Mouse (Mus musculus): Measurements from ENCODE around the gene Ppih.
"Not testable (repeated sequence)": the region's sequence is repeated elsewhere in the genome, so short reads cannot be mapped to it uniquely, and the experiment has no call there.

The Ppih gene

DNA sequence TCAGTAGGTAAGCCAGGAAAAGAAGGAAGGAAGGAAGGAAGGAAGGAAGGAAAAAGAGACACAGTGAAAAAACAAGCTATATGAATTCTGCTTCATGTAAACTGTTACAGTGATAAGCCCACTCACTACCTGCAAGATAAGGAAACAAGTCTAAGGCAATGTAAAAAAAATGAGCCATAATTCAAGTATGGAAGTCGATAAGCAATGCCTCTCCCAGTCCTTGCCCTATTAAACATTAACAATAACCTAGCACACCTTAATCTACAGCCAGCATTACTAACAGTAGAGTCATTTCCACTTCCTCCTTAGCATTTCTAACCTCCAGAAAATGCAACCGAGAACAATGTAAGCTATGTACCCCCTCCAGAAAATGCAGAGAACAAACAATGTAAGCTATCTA, 35.0 kb downstream of the Ppih start:
- no peak for DNase-seq

DNA sequence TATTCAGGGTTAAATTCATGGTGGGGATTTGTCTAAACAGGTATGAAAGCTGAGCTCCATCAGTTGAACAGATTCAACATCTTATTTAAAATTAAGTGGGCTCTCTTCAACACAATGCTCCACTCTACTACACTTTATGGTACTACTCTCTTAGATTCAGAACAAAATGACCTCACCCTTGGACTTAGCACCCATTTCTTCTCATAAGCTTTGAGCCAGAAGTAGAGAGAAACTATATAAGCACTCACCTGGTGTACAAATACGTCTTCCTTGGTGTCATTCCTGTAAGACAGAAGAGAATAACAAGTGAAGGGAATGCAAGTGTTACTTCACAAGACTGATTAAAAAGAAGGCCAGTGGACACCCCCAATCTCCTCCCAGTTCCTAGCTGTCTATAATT, 35.5 kb downstream of the Ppih start:
- DNase-seq, result no peak

DNA sequence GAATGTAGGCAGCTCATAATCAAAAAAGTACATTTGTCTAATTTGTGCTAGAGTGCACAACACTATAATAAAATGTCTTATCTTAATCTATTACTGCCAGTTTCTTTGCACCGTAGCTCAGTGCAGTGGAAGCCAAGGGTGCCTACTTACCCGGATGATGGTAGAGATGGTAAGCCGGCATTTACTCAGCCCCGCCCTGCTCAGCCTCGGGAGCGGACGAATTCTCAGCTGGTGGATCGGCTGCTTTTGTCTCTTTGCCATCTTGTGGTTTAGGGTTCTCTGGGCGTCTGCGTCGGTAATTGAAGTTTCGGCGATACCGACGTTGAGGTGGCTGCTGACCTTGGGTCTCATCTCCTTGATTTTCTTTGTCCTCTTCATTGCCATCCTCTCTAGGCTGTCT, 41.6 kb downstream of the Ppih start:
- not testable (repeated sequence) for DNase-seq

DNA sequence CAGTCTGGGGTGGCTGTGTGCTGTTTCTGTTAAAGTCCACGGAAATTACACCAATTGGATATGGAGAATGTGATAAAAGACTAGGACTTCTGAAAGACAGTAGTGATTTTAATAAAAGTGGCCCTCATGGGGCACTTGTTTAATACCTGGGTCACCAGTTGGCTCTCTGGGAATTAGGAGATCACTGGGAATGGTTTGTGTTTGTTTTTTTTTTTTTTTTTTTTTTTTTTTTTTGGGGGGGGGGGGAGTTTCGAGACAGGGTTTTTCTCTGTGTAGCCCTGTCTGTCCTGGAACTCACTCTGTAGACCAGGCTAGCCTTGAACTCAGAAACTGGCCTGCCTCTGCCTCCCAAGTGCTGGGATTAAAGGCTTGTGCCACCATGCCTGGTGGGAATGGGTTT, 44.6 kb downstream of the Ppih start:
- no peak for DNase-seq

DNA sequence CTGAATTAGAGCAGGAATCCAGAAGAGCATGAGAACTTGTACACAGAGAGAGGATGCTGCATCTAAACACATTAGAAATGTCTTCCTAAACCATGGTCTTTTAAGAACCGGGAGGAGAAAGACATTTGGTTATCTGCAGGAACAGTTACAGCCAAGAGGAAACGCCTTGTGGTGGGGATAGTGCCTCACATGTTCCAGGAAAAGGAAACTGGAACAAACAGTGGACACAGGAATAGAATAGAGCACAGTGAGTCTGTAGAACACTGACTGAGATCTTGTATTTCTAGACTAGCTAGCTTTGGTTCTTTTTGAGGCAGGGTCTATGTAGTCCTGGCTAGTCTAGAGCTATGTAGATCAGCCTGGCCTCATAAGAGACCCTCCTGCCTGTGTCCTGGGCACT, 45.1 kb downstream of the Ppih start:
- DNase-seq, result no peak

DNA sequence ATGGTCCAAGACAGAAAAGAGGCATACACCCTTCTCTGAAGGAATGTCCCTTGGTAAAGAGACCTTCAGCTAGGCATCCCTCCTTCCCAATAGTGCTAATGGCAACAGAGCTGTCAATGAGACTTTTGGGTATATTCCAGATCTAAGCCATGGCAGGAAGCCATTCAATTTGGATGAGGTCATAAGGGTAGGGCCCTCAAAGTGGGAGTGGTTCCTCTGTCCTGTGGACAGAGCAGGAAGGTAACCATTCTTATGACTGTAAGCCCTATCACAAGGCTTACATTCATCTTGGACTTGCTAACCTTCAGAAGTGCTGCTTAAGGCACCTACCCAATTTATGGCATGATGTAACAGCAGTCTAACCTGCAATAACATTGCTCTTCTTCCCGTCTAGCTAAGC, 45.7 kb downstream of the Ppih start:
- DNase-seq, result no peak

DNA sequence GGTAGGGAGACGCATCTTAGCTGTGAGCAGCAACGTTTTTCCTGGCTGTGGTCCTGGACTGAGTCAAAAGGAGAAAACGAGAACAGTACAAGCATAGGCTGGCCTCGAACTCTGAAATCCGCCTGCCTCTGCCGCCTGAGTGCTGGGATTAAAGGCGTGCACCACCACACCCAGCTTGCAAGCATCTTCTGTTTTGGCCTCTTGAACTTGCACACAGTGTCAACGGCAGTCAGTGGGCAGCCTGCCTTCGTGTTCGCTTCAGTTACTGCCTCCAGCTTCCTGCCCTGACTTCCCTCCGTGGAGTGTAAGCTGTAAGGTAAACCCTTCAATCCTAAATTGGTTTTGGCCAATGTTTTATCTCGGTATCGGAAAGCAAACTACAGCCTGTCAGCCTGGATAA, 53.7 kb downstream of the Ppih start:
- no peak for DNase-seq

DNA sequence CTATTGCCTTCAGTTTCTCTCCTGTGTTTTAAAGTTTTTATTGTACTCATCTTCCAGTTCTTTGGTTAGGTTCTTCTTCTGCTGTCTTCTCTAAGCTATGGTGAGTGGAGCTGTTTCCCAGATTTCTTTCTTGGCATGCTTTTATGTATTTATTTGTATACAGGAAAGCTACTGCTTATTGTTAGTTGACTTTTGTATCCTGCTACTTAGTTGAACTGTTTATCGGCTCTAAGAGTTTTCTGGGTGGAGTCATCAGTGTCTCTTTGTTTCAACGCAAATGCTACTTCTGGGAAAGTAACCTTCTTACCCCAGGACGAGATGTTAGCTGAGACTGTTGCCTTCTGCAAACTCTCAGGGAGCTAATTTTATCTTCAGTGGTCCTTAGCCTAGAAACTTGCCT, 56.9 kb downstream of the Ppih start:
- DNase-seq, result no peak

DNA sequence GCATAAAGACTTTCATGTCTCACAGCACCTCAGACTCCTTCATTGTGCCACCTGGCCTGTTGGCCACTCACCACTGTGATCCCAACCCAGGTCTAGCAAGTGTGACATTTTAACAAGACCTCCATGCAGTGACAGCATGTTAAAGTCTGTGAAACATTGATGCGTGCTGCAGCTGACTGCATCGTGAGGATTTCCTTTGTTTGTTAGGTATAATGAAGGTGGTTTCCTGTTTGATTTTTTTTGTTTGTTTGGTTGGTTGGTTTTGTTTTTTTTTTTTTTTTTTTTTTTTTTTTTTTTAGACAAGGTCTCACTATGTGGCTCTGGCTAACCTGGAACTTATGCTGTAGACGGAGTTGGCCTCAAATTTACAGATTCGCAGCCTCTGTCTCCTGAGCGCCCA, 57.9 kb downstream of the Ppih start:
- no peak for DNase-seq

DNA sequence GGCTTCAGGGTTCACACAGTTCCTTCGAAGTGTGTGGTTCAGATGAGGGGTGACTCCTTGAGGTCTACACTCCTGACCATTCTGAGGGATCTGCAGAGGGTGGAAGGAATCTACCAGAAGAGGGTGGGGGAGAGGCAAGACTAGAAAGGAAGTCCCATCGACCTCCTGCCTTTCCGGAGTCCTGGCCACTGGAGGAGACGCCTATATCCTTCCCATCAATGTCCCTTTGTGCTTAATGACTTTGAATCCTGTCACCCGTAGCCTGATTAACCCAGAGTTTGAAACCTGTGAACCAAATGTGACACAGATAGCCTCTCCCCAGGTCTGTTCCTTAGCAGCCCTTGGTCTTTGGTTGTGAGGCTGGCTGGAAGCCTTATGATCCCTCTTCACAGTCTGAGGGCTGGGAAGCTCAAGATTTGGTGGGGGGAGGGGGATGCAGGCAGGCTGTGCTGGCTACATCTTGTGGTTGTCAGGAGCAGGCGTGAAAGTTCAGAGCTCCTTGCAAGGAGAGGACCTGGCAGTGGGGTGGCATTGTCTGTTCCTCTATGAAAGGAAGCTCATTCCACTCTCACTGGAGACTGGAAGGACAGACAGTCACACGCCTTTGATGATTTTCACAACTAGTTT, 59.1 kb downstream of the Ppih start:
- no peak for DNase-seq

DNA sequence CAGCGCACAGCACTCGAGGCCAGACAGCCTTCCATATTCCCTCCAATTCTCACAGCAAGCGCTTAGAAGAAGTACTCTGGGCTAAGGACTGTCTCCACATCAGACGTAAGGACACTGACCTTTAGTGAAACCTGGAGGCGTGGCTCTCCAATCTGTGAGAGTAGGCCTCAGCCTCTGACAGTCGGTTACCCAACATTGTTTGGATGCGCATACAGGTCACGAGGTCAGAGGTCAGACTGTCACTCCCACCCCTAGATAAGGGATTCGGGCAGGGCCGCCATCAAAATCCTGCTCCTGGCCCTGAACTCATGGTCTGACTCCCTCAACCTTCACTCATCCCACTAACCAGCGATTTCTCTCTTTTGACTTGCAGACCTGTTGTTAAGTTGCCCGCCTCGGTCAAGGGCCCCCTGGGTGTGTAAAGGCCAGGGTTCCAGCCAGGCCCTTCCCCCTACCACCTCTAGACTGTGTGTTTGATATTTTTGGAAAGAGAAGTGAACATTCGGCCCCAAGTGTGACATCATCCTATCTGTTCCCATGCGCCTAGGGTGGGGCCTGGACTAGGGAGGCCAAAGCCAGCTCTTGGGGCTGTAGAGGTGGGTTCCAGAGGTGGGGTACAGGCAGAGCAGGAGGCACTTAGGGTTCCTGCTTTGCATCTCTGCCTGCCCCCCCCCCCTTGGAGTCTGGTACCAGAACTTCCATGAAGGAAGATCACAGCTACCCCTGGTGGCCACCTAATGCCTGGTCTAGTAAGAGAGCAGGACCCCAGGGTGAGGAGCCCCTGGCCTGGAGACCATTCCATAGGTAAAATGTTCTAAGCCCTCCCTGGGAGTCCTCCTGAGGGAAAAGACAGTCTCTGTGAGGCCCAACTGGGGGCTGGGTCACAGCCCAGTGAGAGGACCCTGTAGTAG, 60.7 kb downstream of the Ppih start:
- no peak for DNase-seq

DNA sequence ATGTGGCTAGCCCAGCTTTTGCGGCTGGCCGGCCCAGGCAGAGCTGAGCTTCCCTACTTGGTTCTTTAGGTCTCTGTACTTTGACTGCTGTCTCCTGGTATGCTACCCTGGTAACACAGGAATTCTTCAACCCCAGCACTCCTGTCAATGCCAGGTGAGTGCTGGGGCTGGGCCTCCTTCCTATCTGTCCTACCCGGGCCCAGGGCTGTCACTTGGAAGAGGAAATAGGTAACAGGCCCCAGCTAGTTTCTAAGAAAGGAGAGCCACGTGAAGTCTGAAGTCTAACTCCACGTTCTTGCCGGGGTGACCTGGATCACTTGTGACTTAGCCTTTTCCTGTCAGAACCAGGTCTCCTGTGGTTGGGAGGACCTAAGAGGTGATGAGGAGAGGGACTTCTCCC, 63.3 kb downstream of the Ppih start:
- DNase-seq, result no peak

DNA sequence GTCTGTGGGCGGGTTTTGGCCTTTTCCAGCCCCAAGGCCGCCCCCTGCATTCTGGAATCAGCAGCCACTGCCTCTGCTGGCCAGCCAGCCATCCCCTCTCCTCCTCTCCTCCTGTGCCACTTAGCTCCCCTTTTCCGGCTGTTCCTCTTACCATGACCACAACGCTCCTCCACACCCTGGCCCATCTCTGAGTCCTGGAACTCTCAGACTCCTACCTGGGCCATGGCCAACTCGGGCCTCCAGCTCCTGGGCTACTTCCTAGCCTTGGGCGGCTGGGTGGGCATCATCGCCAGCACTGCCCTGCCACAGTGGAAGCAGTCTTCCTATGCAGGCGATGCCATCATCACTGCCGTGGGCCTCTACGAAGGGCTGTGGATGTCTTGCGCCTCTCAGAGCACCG, 65.0 kb downstream of the Ppih start, which contains the start of gene Cldn19:
Gene Cldn19, plus strand, starts transcription at position 64 of the 400 bp plus-strand sequence.
- DNase-seq, result no peak

DNA sequence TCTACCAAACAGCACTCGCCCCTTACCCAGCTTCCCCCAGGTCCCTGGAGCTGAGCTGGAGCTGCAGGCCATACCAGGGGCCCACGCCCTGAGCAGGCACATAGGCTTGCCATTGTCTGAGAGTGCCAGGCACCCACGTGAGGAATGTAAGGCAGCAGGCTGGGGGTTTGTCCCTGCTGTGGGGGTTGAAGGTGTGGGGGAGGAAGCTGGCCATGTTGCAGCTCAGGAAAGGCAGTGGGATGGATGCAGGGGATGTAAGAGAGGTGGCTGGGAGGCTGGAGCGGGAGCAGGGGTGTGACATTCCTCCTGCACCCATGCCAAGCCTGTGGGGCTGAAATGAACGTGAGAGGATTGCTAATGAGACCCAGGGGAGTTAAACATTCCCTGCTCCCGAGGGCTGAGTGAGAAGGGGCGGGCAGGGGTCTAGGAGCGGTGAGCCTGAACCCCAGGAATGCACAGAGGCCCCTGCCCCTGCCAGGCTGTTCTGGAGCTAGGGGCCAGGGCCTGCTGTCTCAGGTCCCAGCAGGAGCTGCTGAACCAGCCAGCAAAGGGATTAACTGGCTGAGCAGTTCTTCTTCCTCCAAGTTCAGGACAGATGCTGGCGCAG, 66.2 kb downstream of the Ppih start:
- DNase-seq, result peak; percentile 16

DNA sequence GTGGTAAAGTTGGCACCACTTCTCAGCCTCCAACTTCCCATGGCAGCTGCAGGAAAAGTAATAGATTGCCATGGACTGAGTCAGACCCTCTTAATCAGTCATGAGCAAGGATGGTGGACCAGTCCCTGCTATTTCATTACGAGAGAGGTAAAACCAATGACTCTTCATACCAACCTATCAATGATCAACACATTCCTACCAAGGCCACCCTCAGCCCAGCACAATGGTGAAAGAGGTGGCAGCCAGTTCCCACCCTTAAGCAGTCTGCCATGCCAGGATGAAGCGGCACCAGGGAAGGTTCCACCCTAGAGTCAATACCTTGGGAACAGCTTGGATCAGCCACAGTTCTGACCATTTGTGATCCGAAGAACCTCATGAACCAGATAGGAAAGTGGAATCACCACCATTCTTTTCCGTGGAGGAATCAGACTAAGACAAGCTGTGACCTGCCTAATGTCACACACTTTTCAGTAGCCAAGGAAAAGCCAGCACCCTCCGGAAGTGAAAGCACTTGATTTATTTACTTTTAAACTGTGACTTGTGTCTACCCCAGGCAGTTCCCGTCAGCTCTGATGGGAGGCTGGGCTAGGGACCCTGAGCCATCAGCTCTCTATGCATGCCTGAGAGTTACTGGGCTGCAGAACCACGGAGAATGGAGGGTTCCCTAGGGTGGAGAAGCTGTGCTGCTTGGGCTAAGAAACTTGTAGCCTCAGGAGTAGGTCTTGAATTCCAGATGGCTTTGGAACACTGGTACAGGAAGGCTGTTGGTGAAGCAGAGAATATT, 68.1 kb downstream of the Ppih start:
- DNase-seq, result no peak
